Mouse (Mus musculus) stomach, postnatal 0 days (tissue): ENCODE data around the gene Tuba8.

ENCODE experiments used
- CTCF ChIP-seq: IDR thresholded peaks from 2 replicates; pipeline ENCODE4 v1.5.1; 2016; ENCODE audit warnings: antibody characterized with exemption, low read depth, mild to moderate bottlenecking, moderate library complexity
- EP300 ChIP-seq: optimal IDR thresholded peaks from 2 replicates; pipeline ENCODE3; 2016; ENCODE audit warnings: antibody characterized with exemption

- TF ChIP-seq CTCF: no peak
- no peak for TF ChIP-seq EP300
These were observed 7.5 kb downstream of the Tuba8 start for GRCm38 (mm10) chr6:121218002-121218401.
